Mouse (Mus musculus) stomach, embryonic 16.5 days (tissue): ENCODE data around the gene Slc22a4. TPM values are rescaled to one million over a fixed set of nuclear protein-coding genes. Genes with fewer than 3 reads are reported as not detected.

Experiments
- ATAC-seq: fragments of 200-750 bp; cut with Nextera tagmentation; 2 replicates; pipeline ENCODE4 v1.8.0; 2017; ENCODE audit warnings: moderate number of reproducible peaks, moderate TSS enrichment; ENCODE audit not compliant: insufficient read depth, low FRiP score
- H3K27ac ChIP-seq: fragments of 300-500 bp; sonication (generic); 2 replicates; pipeline ENCODE4 v1.5.1; 2014; ENCODE audit warnings: low read length
- H3K27me3 ChIP-seq: fragments of 300-500 bp; sonication (generic); 2 replicates; pipeline ENCODE4 v1.6.1; 2014; ENCODE audit warnings: low read length, control low read depth, mixed read lengths; ENCODE audit not compliant: control insufficient read depth, insufficient read depth
- H3K36me3 ChIP-seq: fragments of 300-500 bp; sonication (generic); 2 replicates; pipeline ENCODE4 v1.6.1; 2014; ENCODE audit warnings: low read length; ENCODE audit not compliant: control insufficient read depth, insufficient read depth
- H3K4me1 ChIP-seq: fragments of 300-500 bp; sonication (generic); 2 replicates; pipeline ENCODE4 v1.6.1; 2014; ENCODE audit warnings: low read length, control low read depth, mixed read lengths; ENCODE audit not compliant: control insufficient read depth, insufficient read depth
- H3K4me2 ChIP-seq: fragments of 300-500 bp; sonication (generic); 2 replicates; pipeline ENCODE4 v1.6.1; 2014; ENCODE audit warnings: low read depth, low read length, mixed read lengths
- H3K4me3 ChIP-seq: fragments of 300-500 bp; sonication (generic); replicated peaks from 2 replicates; pipeline ENCODE4 v1.5.1; 2014; ENCODE audit warnings: mild to moderate bottlenecking, low read length
- H3K9ac ChIP-seq: fragments of 300-500 bp; sonication (generic); 2 replicates; pipeline ENCODE4 v1.6.1; 2014; ENCODE audit warnings: low read length
- H3K9me3 ChIP-seq: fragments of 300-500 bp; sonication (generic); replicated peaks from 2 replicates; pipeline ENCODE4 v1.6.1; 2016; ENCODE audit warnings: low read length, control low read depth; ENCODE audit not compliant: control insufficient read depth
- WGBS: fragments of 180-500 bp; shearing (Covaris S2); extraction: QIAGEN DNeasy Blood & Tissue Kit; methylation state at CpG from one replicate; pipeline ENCODE4 v1.1.7; 2014; 5-methylcytosine and 5-hydroxymethylcytosine counted together
- polyA plus RNA-seq: library from polyadenylated mRNA; unstranded; fragments of >200 nt; fragmentation: Nextera tagmentation; extraction: Ambion mirVana; gene quantifications from 2 replicates; pipeline ENCODE4 v1.2.1, GENCODE M21; 2015

Slc22a4 gene
- polyA plus RNA-seq, 1 experiment from 2014 or later: 2.7 TPM

- H3K4me2 ChIP-seq: peak overlapping the region; percentile 72; the same call in 1 of the 2 replicates
- ATAC-seq: no peak
- no peak overlapping the region for H3K27ac ChIP-seq
- H3K36me3 ChIP-seq: no peaks in the 10 kb centered on the region
- 56% methylated on average over 5 of the region's 5 CpGs for WGBS
- H3K9ac ChIP-seq: peak overlapping the region; percentile 82; the same call in 1 of the 2 replicates
- H3K9me3 ChIP-seq: no peaks in the 10 kb centered on the region
- peaks cover 49% of the 10 kb centered on the region for H3K4me1 ChIP-seq
- H3K27me3 ChIP-seq: no peaks in the 10 kb centered on the region
- H3K4me3 ChIP-seq: no peak overlapping the region; the same call in 1 of the 2 replicates
Measured at GRCm38 (mm10) chr11:54066400-54066799, 38.5 kb upstream of the Slc22a4 start.

- 85% methylated on average over 4 of the region's 4 CpGs for WGBS
- Histone ChIP-seq H3K9ac (no peak overlapping the region), H3K27me3 (no peaks in the 10 kb centered on the region), H3K4me1 (peaks cover 49% of the 10 kb centered on the region), H3K4me2 (no peak overlapping the region), H3K4me3 (no peak overlapping the region), H3K36me3 (no peaks in the 10 kb centered on the region), H3K9me3 (no peaks in the 10 kb centered on the region), H3K27ac (no peak overlapping the region)
- ATAC-seq: no peak
Measured at GRCm38 (mm10) chr11:54065915-54066178, 38.0 kb upstream of the Slc22a4 start.

DNA sequence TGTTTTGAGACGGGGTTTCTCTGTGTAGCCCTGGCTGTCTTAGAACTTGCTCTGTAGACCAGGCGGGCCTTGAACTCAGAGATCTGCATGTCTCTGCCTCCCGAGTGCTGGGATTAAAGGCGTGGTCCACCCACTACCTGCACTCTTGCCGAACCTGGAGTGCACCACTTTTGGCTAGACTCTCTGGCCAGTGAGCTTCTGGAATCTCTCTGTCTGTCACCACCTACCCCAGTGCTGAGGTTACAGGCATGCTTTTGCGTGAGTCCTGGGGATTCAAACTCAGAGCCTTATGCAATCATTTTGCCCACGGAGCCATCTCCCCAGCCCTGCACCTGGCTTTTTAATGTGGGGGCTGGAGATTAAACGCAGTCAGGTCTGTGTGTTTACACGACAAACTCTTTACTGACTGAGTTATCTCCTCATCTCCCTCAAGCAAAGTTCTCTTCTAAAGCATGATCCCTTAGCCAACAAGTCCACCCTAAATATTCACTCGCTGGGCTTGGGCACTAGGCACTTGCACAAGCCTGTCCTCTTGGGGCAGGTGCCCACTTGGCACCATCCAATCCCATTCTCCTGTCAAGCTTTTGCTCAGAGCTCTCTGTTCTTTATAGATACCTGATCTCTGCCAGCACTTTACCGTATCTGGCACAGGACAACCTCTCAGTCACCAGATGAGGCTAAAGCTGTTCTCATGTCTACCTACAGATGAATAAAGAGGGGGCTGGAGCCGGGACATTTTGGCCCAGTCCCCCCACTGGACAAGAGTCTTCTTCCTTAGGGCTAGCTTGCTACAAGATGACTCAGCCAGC lies 37.4 kb upstream of the Slc22a4 start:
- H3K9ac ChIP-seq: no peak overlapping the region
- H3K36me3 ChIP-seq: no peaks in the 10 kb centered on the region
- WGBS: 68% methylated on average over 12 of the region's 12 CpGs
- no peak overlapping the region for H3K4me3 ChIP-seq
- no peaks in the 10 kb centered on the region for H3K27me3 ChIP-seq
- H3K4me2 ChIP-seq: no peak overlapping the region
- no peaks in the 10 kb centered on the region for H3K9me3 ChIP-seq
- peaks cover 53% of the 10 kb centered on the region for H3K4me1 ChIP-seq
- no peak for ATAC-seq
- H3K27ac ChIP-seq: no peak overlapping the region

DNA sequence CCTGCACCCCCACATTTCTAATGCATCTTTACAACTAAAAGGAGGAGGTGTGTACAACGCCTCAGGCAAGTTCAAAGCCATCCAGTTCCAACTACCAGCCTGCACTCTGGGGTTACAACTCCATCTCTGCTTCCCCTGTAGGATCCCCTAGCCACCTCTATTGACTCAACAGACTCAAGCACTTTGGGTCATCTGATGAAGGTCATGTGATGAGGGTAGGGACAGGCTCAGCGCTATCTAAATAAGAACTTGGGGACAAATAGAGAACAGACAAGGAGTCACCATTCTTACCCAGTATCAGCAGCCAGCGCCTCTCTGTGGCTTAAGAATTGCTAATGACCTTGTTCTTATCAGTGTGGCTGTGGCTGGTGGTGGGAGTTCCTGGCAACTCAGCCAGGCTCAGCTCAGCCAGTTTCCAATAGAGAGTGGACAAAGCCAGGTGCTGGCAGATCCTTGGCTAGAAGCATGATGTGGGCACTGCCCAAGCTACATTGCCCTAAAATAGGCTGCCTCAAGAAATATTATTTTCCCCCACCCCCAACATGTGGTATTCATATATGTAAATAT lies 36.6 kb upstream of the Slc22a4 start:
- no peak overlapping the region for H3K4me3 ChIP-seq
- WGBS: 67% methylated on average over 3 of the region's 3 CpGs
- no peak for ATAC-seq
- H3K4me2 ChIP-seq: no peak overlapping the region
- no peak overlapping the region for H3K27ac ChIP-seq
- H3K36me3 ChIP-seq: no peaks in the 10 kb centered on the region
- no peaks in the 10 kb centered on the region for H3K27me3 ChIP-seq
- H3K9me3 ChIP-seq: no peaks in the 10 kb centered on the region
- peaks cover 60% of the 10 kb centered on the region for H3K4me1 ChIP-seq
- H3K9ac ChIP-seq: no peak overlapping the region

GRCm38 (mm10) chr11:54063472-54063775 lies 35.5 kb upstream of the Slc22a4 start:
- WGBS: 79% methylated on average over 10 of the region's 10 CpGs
- Histone ChIP-seq H3K4me1 (peaks cover 63% of the 10 kb centered on the region), H3K27ac (peak overlapping the region; percentile 58), H3K9ac (no peak overlapping the region), H3K9me3 (no peaks in the 10 kb centered on the region), H3K4me3 (no peak overlapping the region), H3K36me3 (no peaks in the 10 kb centered on the region), H3K27me3 (no peaks in the 10 kb centered on the region), H3K4me2 (no peak overlapping the region)
- ATAC-seq: no peak

- H3K9me3 ChIP-seq: no peaks in the 10 kb centered on the region
- no peaks in the 10 kb centered on the region for H3K27me3 ChIP-seq
- peaks cover 67% of the 10 kb centered on the region for H3K4me1 ChIP-seq
- H3K9ac ChIP-seq: no peak overlapping the region
- H3K27ac ChIP-seq: peak overlapping the region; percentile 77
- peak; percentile 18; the same call in 1 of the 2 replicates for ATAC-seq
- H3K36me3 ChIP-seq: no peaks in the 10 kb centered on the region
- peak overlapping the region; percentile 7; the same call in 1 of the 2 replicates for H3K4me2 ChIP-seq
- H3K4me3 ChIP-seq: no peak overlapping the region
- 49% methylated on average over 9 of the region's 9 CpGs for WGBS
Measured at GRCm38 (mm10) chr11:54062753-54063471, 35.0 kb upstream of the Slc22a4 start.

- no peak for ATAC-seq
- H3K27me3 ChIP-seq: no peaks in the 10 kb centered on the region
- peak overlapping the region; percentile 77 for H3K27ac ChIP-seq
- H3K9me3 ChIP-seq: no peaks in the 10 kb centered on the region
- H3K4me1 ChIP-seq: peaks cover 63% of the 10 kb centered on the region
- H3K36me3 ChIP-seq: no peaks in the 10 kb centered on the region
- no peak overlapping the region for H3K9ac ChIP-seq
- no peak overlapping the region for H3K4me2 ChIP-seq
- 53% methylated on average over 12 of the region's 12 CpGs for WGBS
- H3K4me3 ChIP-seq: no peak overlapping the region
Measured at GRCm38 (mm10) chr11:54062086-54062752, 34.3 kb upstream of the Slc22a4 start.

GRCm38 (mm10) chr11:54060316-54060715 lies 32.4 kb upstream of the Slc22a4 start:
- 25% methylated on average over 9 of the region's 9 CpGs for WGBS
- Histone ChIP-seq H3K27ac (0 out of 2 replicates have a peak overlapping the region, but pooled peaks have one; percentile 12), H3K36me3 (no peaks in the 10 kb centered on the region), H3K4me3 (no peak overlapping the region), H3K4me2 (no peak overlapping the region; the same call in 1 of the 2 replicates), H3K27me3 (no peaks in the 10 kb centered on the region), H3K9me3 (no peaks in the 10 kb centered on the region), H3K9ac (no peak overlapping the region), H3K4me1 (peaks cover 47% of the 10 kb centered on the region)
- peak; percentile 34; the same call in 1 of the 2 replicates for ATAC-seq

GRCm38 (mm10) chr11:54059526-54059925 lies 31.6 kb upstream of the Slc22a4 start:
- ATAC-seq: no peak
- peak overlapping the region; percentile 67; the same call in 1 of the 2 replicates for H3K27ac ChIP-seq
- no peaks in the 10 kb centered on the region for H3K9me3 ChIP-seq
- no peak overlapping the region for H3K4me2 ChIP-seq
- no peak overlapping the region for H3K4me3 ChIP-seq
- 39% methylated on average over 1 of the region's 1 CpGs for WGBS
- H3K27me3 ChIP-seq: no peaks in the 10 kb centered on the region
- H3K9ac ChIP-seq: no peak overlapping the region
- peaks cover 47% of the 10 kb centered on the region for H3K4me1 ChIP-seq
- H3K36me3 ChIP-seq: no peaks in the 10 kb centered on the region
